Mouse (Mus musculus) cortical plate, adult 2 months (tissue): ENCODE results near the gene Pde2a.

ENCODE experiments used
- CTCF ChIP-seq: fragments of 200-500 bp; IDR thresholded peaks from 2 replicates; pipeline ENCODE4 v1.5.1; 2011; ENCODE audit warnings: mild to moderate bottlenecking, control low read depth, low read length; ENCODE audit not compliant: insufficient read depth; ENCODE audit errors: extremely low read depth
- POLR2A ChIP-seq: fragments of 200-500 bp; IDR thresholded peaks from 2 replicates; pipeline ENCODE4 v1.6.1; 2011; ENCODE audit warnings: mild to moderate bottlenecking, low read length, control low read depth; ENCODE audit not compliant: insufficient read depth; ENCODE audit errors: extremely low read depth

DNA sequence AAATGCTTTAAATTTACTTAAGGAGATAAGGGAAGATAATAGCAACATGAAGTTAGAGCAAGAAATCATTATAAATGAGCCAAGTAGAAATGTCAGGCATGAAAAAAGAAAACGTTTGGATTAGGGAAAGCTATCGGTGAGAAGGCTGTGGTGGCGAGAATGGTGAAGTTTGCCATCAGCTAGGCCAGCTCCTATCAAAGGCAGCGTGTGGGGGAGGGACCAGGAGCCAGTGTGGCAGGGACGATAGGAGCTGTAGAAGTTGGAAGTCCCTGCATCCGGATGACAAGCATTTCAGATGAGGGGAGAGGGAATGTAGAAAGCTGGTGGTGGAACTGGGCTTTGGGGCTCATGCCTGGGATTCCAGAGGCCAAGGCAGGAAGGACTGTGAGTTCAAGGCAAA lies 93.8 kb downstream of the Pde2a start:
- TF ChIP-seq POLR2A: no peak
- TF ChIP-seq CTCF: no peak
